Mouse (Mus musculus) brain, embryonic 14.5 days (tissue): ENCODE measurements around the gene Arhgap44.

Experiments used
- CTCF ChIP-seq: fragments of 200-500 bp; IDR thresholded peaks from 2 replicates; pipeline ENCODE4 v1.5.1; 2012; ENCODE audit warnings: inconsistent platforms, mild to moderate bottlenecking, moderate library complexity, borderline replicate concordance; ENCODE audit not compliant: insufficient read depth, insufficient read length; ENCODE audit errors: extremely low read depth
- POLR2A ChIP-seq: fragments of 200-500 bp; IDR thresholded peaks from 2 replicates; pipeline ENCODE4 v1.6.1; 2012; ENCODE audit warnings: mild to moderate bottlenecking, inconsistent platforms, borderline replicate concordance; ENCODE audit not compliant: poor library complexity, insufficient read depth, insufficient read length, severe bottlenecking; ENCODE audit errors: extremely low read depth

GRCm38 (mm10) chr11:65055596-65055995 lies 107.2 kb downstream of the Arhgap44 start:
- TF ChIP-seq CTCF (no peak), POLR2A (no peak)
